Mouse (Mus musculus) MEL (cell line): ENCODE results near the gene Fmc1. TPM values are rescaled to one million over a fixed set of nuclear protein-coding genes. Genes with fewer than 3 reads are reported as not detected.
"Not testable (repeated sequence)": the region's sequence is repeated elsewhere in the genome, so short reads cannot be mapped to it uniquely, and the experiment has no call there.

Experiments
- DNase-seq: peaks from one replicate; pipeline ENCODE4 v3.0.0; 2011; ENCODE audit warnings: low read depth, low spot score
- H3K27ac ChIP-seq: 2 replicates; pipeline ENCODE4 v1.5.1; 2012; ENCODE audit warnings: low read depth, mild to moderate bottlenecking, control low read depth, low read length, moderate library complexity; ENCODE audit not compliant: control insufficient read depth
- H3K27me3 ChIP-seq, 2 experiments: fragments of 150-350 bp in 1 of 2; sonication (generic) in 1 of 2; 2 replicates each; pipeline ENCODE4 v1.6.1; 2012; ENCODE audit warnings: low read length in 2 of 2, mild to moderate bottlenecking in 2 of 2, improper control_type of control experiment in 1 of 2, moderate library complexity in 1 of 2; ENCODE audit not compliant: insufficient read depth in 2 of 2, control insufficient read depth in 1 of 2
- H3K36me3 ChIP-seq, 2 experiments: 2 replicates each; pipeline ENCODE4 v1.6.1; 2012 to 2014; ENCODE audit warnings: low read length in 2 of 2, improper control_type of control experiment in 1 of 2, inconsistent platforms in 1 of 2, mild to moderate bottlenecking in 1 of 2; ENCODE audit not compliant: insufficient read depth in 2 of 2, control insufficient read depth in 1 of 2
- H3K4me1 ChIP-seq, 2 experiments: fragments of 150-350 bp in 1 of 2; sonication (generic) in 1 of 2; 2 replicates each; pipeline ENCODE4 v1.6.1; 2012; ENCODE audit warnings: low read length in 2 of 2, improper control_type of control experiment in 1 of 2, mild to moderate bottlenecking in 1 of 2; ENCODE audit not compliant: insufficient read depth in 2 of 2, control insufficient read depth in 1 of 2
- H3K4me3 ChIP-seq, 2 experiments: fragments of 150-350 bp in 1 of 2; sonication (generic) in 1 of 2; 2 replicates each; pipeline ENCODE4 v1.5.1; 2012; ENCODE audit warnings: low read depth in 2 of 2, low read length in 2 of 2, mild to moderate bottlenecking in 2 of 2, moderate library complexity in 2 of 2, control low read depth in 1 of 2, improper control_type of control experiment in 1 of 2; ENCODE audit not compliant: control insufficient read depth in 1 of 2, insufficient read depth in 1 of 2
- H3K79me2 ChIP-seq: 2 replicates; pipeline ENCODE4 v1.6.1; 2012; ENCODE audit warnings: mild to moderate bottlenecking, low read length, moderate library complexity; ENCODE audit not compliant: control insufficient read depth, poor library complexity, insufficient read depth
- H3K9ac ChIP-seq: 2 replicates; pipeline ENCODE4 v1.6.1; 2012; ENCODE audit warnings: low read depth, mild to moderate bottlenecking, control low read depth, low read length, moderate library complexity; ENCODE audit not compliant: control insufficient read depth, poor library complexity, severe bottlenecking
- H3K9me3 ChIP-seq: fragments of 150-350 bp; sonication (generic); replicated peaks from 2 replicates; pipeline ENCODE4 v1.6.1; 2012; ENCODE audit warnings: mild to moderate bottlenecking, low read length, improper control_type of control experiment, moderate library complexity; ENCODE audit not compliant: insufficient read depth
- CHD1 ChIP-seq: IDR thresholded peaks from 2 replicates; pipeline ENCODE4 v1.6.1; 2012; ENCODE audit warnings: low read depth, mild to moderate bottlenecking, inconsistent platforms, low read length, improper control_type of control experiment
- CHD2 ChIP-seq: IDR thresholded peaks from 2 replicates; pipeline ENCODE4 v1.6.1; 2011; ENCODE audit warnings: low read length, improper control_type of control experiment
- CTCF ChIP-seq, 3 experiments: IDR thresholded peaks in 2 of 3; conservative IDR thresholded peaks in 1 of 3; 2 replicates each; pipeline ENCODE4 v1.5.1; 2011 to 2012; ENCODE audit warnings: low read length in 3 of 3, low read depth in 2 of 3, mild to moderate bottlenecking in 2 of 3, improper control_type of control experiment in 1 of 3, inconsistent platforms in 1 of 3, mixed read lengths in 1 of 3, moderate library complexity in 1 of 3; ENCODE audit not compliant: control insufficient read depth in 1 of 3, insufficient read depth in 1 of 3, poor library complexity in 1 of 3, severe bottlenecking in 1 of 3
- E2F4 ChIP-seq: IDR thresholded peaks from 2 replicates; pipeline ENCODE4 v1.6.1; 2011; ENCODE audit warnings: low read depth, low read length, improper control_type of control experiment, borderline replicate concordance
- ELF1 ChIP-seq: IDR thresholded peaks from 2 replicates; pipeline ENCODE4 v1.6.1; 2014; ENCODE audit warnings: low read depth, mild to moderate bottlenecking, inconsistent platforms, low read length, improper control_type of control experiment, moderate library complexity
- EP300 ChIP-seq, 2 experiments: IDR thresholded peaks; 2 replicates each; pipeline ENCODE4 v1.6.1; 2011; ENCODE audit warnings: improper control_type of control experiment in 2 of 2, low read length in 2 of 2, low read depth in 1 of 2, mild to moderate bottlenecking in 1 of 2
- ETS1 ChIP-seq: IDR thresholded peaks from 2 replicates; pipeline ENCODE4 v1.6.1; 2012; ENCODE audit warnings: low read depth, mild to moderate bottlenecking, inconsistent platforms, low read length, improper control_type of control experiment, moderate library complexity
- GABPA ChIP-seq: IDR thresholded peaks from 2 replicates; pipeline ENCODE4 v1.6.1; 2012; ENCODE audit warnings: low read depth, mild to moderate bottlenecking, inconsistent platforms, low read length, improper control_type of control experiment, moderate library complexity
- GATA1 ChIP-seq: IDR thresholded peaks from 2 replicates; pipeline ENCODE4 v1.6.1; 2011; ENCODE audit warnings: low read depth, low read length, improper control_type of control experiment
- HCFC1 ChIP-seq: IDR thresholded peaks from 2 replicates; pipeline ENCODE4 v1.6.1; 2012; ENCODE audit warnings: low read depth, mild to moderate bottlenecking, inconsistent platforms, low read length, improper control_type of control experiment, moderate library complexity
- JUND ChIP-seq: IDR thresholded peaks from 2 replicates; pipeline ENCODE4 v1.6.1; 2011; ENCODE audit warnings: low read depth, mild to moderate bottlenecking, improper control_type of control experiment, low read length
- MAFK ChIP-seq: IDR thresholded peaks from 2 replicates; pipeline ENCODE4 v1.6.1; 2011; ENCODE audit warnings: low read depth, mild to moderate bottlenecking, low read length, improper control_type of control experiment, borderline replicate concordance
- MAX ChIP-seq: IDR thresholded peaks from 2 replicates; pipeline ENCODE4 v1.6.1; 2011; ENCODE audit warnings: low read length, improper control_type of control experiment
- MEF2A ChIP-seq: IDR thresholded peaks from 2 replicates; pipeline ENCODE4 v1.6.1; 2014; ENCODE audit warnings: low read depth, mild to moderate bottlenecking, inconsistent platforms, low read length, improper control_type of control experiment; ENCODE audit not compliant: poor library complexity, insufficient replicate concordance, severe bottlenecking; ENCODE audit errors: extremely low read depth
- MXI1 ChIP-seq: IDR thresholded peaks from 2 replicates; pipeline ENCODE4 v1.6.1; 2011; ENCODE audit warnings: mild to moderate bottlenecking, low read depth, low read length, improper control_type of control experiment
- MYB ChIP-seq: IDR thresholded peaks from 2 replicates; pipeline ENCODE4 v1.6.1; 2011; ENCODE audit warnings: mild to moderate bottlenecking, low read depth, low read length, improper control_type of control experiment
- MYC ChIP-seq: IDR thresholded peaks from 2 replicates; pipeline ENCODE4 v1.6.1; 2011; ENCODE audit warnings: low read depth, mild to moderate bottlenecking, low read length, improper control_type of control experiment, moderate library complexity
- NELFE ChIP-seq: IDR thresholded peaks from 2 replicates; pipeline ENCODE4 v1.6.1; 2011; ENCODE audit warnings: low read depth, low read length, improper control_type of control experiment
- POLR2AphosphoS2 ChIP-seq: IDR thresholded peaks from 2 replicates; pipeline ENCODE4 v1.6.1; 2011; ENCODE audit warnings: low read length, improper control_type of control experiment
- POLR2AphosphoS5 ChIP-seq: IDR thresholded peaks from 2 replicates; pipeline ENCODE4 v1.6.1; 2012; ENCODE audit warnings: low read depth, borderline replicate concordance, mild to moderate bottlenecking, inconsistent platforms, low read length, moderate library complexity, mixed read lengths
- RAD21 ChIP-seq: IDR thresholded peaks from 2 replicates; pipeline ENCODE4 v1.6.1; 2011; ENCODE audit warnings: mild to moderate bottlenecking, low read depth, low read length, improper control_type of control experiment
- RCOR1 ChIP-seq: IDR thresholded peaks from 2 replicates; pipeline ENCODE4 v1.6.1; 2012; ENCODE audit warnings: low read depth, mild to moderate bottlenecking, inconsistent platforms, low read length, improper control_type of control experiment
- SIN3A ChIP-seq: IDR thresholded peaks from 2 replicates; pipeline ENCODE4 v1.6.1; 2012; ENCODE audit warnings: low read length, improper control_type of control experiment, inconsistent platforms
- SMC3 ChIP-seq: IDR thresholded peaks from 2 replicates; pipeline ENCODE4 v1.6.1; 2011; ENCODE audit warnings: low read depth, low read length, improper control_type of control experiment
- TBP ChIP-seq: IDR thresholded peaks from 2 replicates; pipeline ENCODE4 v1.8.0; 2011; ENCODE audit warnings: low read depth, low read length, improper control_type of control experiment
- TCF12 ChIP-seq: IDR thresholded peaks from 2 replicates; pipeline ENCODE4 v1.6.1; 2014; ENCODE audit warnings: low read depth, mild to moderate bottlenecking, inconsistent platforms, low read length, improper control_type of control experiment, moderate library complexity
- UBTF ChIP-seq: IDR thresholded peaks from 2 replicates; pipeline ENCODE4 v1.6.1; 2012; ENCODE audit warnings: low read depth, mild to moderate bottlenecking, inconsistent platforms, low read length, improper control_type of control experiment, moderate library complexity, borderline replicate concordance; ENCODE audit not compliant: insufficient read depth
- USF1 ChIP-seq: IDR thresholded peaks from 2 replicates; pipeline ENCODE4 v1.6.1; 2014; ENCODE audit warnings: low read depth, mild to moderate bottlenecking, inconsistent platforms, low read length, improper control_type of control experiment, moderate library complexity
- ZC3H11A ChIP-seq: IDR thresholded peaks from 2 replicates; pipeline ENCODE4 v1.6.1; 2012; ENCODE audit warnings: low read depth, mild to moderate bottlenecking, inconsistent platforms, low read length, improper control_type of control experiment
- ZNF384 ChIP-seq: IDR thresholded peaks from 2 replicates; pipeline ENCODE4 v1.6.1; 2012; ENCODE audit warnings: low read depth, mild to moderate bottlenecking, inconsistent platforms, low read length, improper control_type of control experiment
- polyA plus RNA-seq, 2 experiments: library from polyadenylated mRNA; stranded (reverse) in 1 of 2; unstranded in 1 of 2; fragments of >175 nt in 1 of 2; fragments of >200 nt in 1 of 2; gene quantifications; 2 replicates each; pipeline versions ENCODE4 v1.2.1 to v1.2.4; 2012; ENCODE audit warnings: low replicate concordance in 2 of 2, low read depth in 1 of 2; ENCODE audit not compliant: insufficient read length in 2 of 2, insufficient read depth in 1 of 2, missing spikeins in 1 of 2
- total RNA-seq: library from RNA; depleted of rRNA; stranded (reverse); fragments of 300-350 nt; gene quantifications from 2 replicates; pipeline ENCODE4 v1.2.3, GENCODE M21; 2012

Gene Fmc1
- total and polyA plus RNA-seq, 3 experiments, result 86.1 to 124 TPM; not detected in 1

DNA sequence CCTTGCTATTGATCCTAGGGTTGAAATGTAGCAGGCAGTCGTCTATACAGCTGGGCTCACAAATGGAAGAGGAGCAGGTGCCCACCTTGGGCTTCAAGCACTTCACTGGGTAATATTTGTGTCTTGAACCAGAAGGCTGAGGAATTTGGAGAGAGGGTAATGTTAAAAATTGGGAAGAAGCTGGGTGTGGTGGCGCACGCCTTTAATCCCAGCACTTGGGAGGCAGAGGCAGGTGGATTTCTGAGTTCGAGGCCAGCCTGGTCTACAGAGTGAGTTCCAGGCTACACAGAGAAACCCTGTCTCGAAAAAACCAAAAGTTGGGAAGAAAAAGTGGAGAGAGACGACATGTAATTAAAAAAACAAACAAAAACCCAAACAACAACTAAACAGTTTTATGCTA is 16.5 kb downstream of the Fmc1 start:
- Histone ChIP-seq H3K9ac (peak overlapping the region; percentile 95), H3K79me2 (peaks cover 27% of the 10 kb centered on the region), H3K36me3 (peaks cover 8 to 22% of the 10 kb centered on the region in 2 experiments), H3K27ac (peak overlapping the region; percentile 98), H3K4me3 (peak overlapping the region; percentile 75 to 94), H3K4me1 (peaks cover 10 to 12% of the 10 kb centered on the region in 2 experiments)
- DNase-seq, result peak; percentile 37
- H3K27me3 ChIP-seq, H3K9me3 ChIP-seq: not testable (repeated sequence)
- peak; percentile 40 for TF ChIP-seq TBP

DNA sequence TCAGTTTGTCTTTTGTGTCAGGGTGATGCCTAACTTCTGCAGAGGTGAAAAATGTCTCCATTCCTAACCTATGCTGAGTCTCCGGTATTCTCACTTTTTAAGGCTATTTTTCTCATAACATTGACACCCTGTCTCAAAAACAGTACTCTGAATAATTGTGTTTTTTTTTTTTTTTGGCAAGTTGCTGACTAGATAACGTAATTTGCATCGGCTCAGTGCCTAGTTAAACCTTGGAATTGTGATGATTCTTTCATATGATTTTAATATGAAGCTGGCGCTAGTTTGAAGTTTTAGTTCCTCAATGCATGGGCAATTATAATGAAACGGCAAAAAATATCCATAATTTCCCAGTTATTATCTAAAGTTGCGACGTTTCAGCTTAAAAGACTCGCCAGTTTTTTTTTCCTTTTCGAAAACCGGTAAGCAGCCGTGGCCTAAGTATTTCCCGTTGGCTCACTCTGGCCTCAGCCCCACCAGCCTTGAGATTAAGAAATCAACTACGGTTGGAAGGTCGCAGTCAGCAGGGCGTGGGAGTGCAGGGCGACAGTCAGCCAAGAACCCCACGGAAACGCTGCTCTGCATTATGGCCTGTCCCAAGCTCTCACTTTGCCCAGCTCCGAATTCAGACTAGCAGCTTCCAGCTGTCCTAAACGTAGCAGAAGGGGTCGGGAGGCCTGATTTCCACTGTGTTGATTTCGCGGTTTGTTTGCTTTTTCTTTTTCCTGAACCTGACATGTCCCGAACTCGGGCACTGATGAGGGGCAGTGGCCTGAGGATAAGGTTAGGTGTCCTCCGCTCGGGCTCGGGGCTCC is 17.2 kb downstream of the Fmc1 start:
- H3K9me3 ChIP-seq, result no peaks in the 10 kb centered on the region
- peak; percentile 91 for DNase-seq
- peak overlapping the region; percentile 95 for H3K9ac ChIP-seq
- peaks cover 14 to 26% of the 10 kb centered on the region in 2 experiments for H3K36me3 ChIP-seq
- peak overlapping the region; percentile 75 to 94 for H3K4me3 ChIP-seq
- peaks cover 29% of the 10 kb centered on the region for H3K79me2 ChIP-seq
- peak overlapping the region; percentile 98 for H3K27ac ChIP-seq
- H3K27me3 ChIP-seq, result no peaks in the 10 kb centered on the region
- H3K4me1 ChIP-seq, result peaks cover 12% of the 10 kb centered on the region in 2 experiments
- TF ChIP-seq HCFC1, result 0 out of 2 replicates have a peak, but pooled peaks have one; percentile 57
- TF ChIP-seq MEF2A, result no peak
- peak; percentile 63 for TF ChIP-seq ETS1
- no peak for TF ChIP-seq E2F4
- peak; percentile 66 for TF ChIP-seq SIN3A
- TF ChIP-seq ELF1, result no peak
- TF ChIP-seq ZC3H11A, result no peak
- peak; percentile 20; the same call in 1 of the 2 replicates for TF ChIP-seq SMC3
- 0 out of 2 replicates have a peak, but pooled peaks have one; percentile 31 for TF ChIP-seq MAFK
- peak; percentile 95 for TF ChIP-seq ZNF384
- TF ChIP-seq CTCF (IDR thresholded peaks at IDR 0.05 in 2 of 3, conservative IDR thresholded peaks at IDR 0.05 in 1 of 3; ENCODE audit: control insufficient read depth in 1 of 3, insufficient read depth in 1 of 3, low read depth in 2 of 3, low read length in 3 of 3, poor library complexity in 1 of 3, severe bottlenecking in 1 of 3), result no peak
- no peak for TF ChIP-seq JUND
- peak; percentile 38; the same call in 1 of the 2 replicates for TF ChIP-seq TCF12
- peak; percentile 72 for TF ChIP-seq POLR2AphosphoS2
- peak; percentile 97 for TF ChIP-seq CHD1
- peak; percentile 19 for TF ChIP-seq MAX
- TF ChIP-seq MYB, result peak; percentile 25; the same call in 1 of the 2 replicates
- no peak for TF ChIP-seq USF1
- peak; percentile 30 for TF ChIP-seq RCOR1
- TF ChIP-seq EP300 (IDR thresholded peaks at IDR 0.05; ENCODE audit: low read depth in 1 of 2, low read length in 2 of 2), result peak; percentile 32 to 46; a peak in 3 of 4 replicates
- TF ChIP-seq MXI1, result peak; percentile 79
- TF ChIP-seq CHD2, result no peak
- no peak for TF ChIP-seq GABPA
- TF ChIP-seq UBTF, result 0 out of 2 replicates have a peak, but pooled peaks have one; percentile 55
- no peak for TF ChIP-seq POLR2AphosphoS5
- TF ChIP-seq GATA1, result 0 out of 2 replicates have a peak, but pooled peaks have one; percentile 26
- TF ChIP-seq MYC, result peak; percentile 73; the same call in 1 of the 2 replicates
- no peak for TF ChIP-seq NELFE
- no peak for TF ChIP-seq RAD21
